Mouse (Mus musculus) neural tube, embryonic 12.5 days (tissue): ENCODE data around the gene Gm20388. TPM values are rescaled to one million over a fixed set of nuclear protein-coding genes. Genes with fewer than 3 reads are reported as not detected.

Experiments
- ATAC-seq: fragments of 200-750 bp; cut with Nextera tagmentation; 2 replicates; pipeline ENCODE4 v1.8.0; 2017; ENCODE audit warnings: low read depth, mild to moderate bottlenecking, moderate TSS enrichment, moderate library complexity; ENCODE audit not compliant: low FRiP score
- H3K27ac ChIP-seq: fragments of 300-500 bp; sonication (generic); 2 replicates; pipeline ENCODE4 v1.5.1; 2016
- H3K27me3 ChIP-seq: fragments of 300-500 bp; sonication (generic); replicated peaks from 2 replicates; pipeline ENCODE4 v1.6.1; 2016; ENCODE audit warnings: mild to moderate bottlenecking
- H3K36me3 ChIP-seq: fragments of 300-500 bp; sonication (generic); 2 replicates; pipeline ENCODE4 v1.6.1; 2016; ENCODE audit warnings: mild to moderate bottlenecking
- H3K4me1 ChIP-seq: fragments of 300-500 bp; sonication (generic); 2 replicates; pipeline ENCODE4 v1.6.1; 2016
- H3K4me2 ChIP-seq: fragments of 300-500 bp; sonication (generic); replicated peaks from 2 replicates; pipeline ENCODE4 v1.6.1; 2016; ENCODE audit warnings: mild to moderate bottlenecking
- H3K4me3 ChIP-seq: fragments of 300-500 bp; sonication (generic); 2 replicates; pipeline ENCODE4 v1.5.1; 2016
- H3K9ac ChIP-seq: fragments of 300-500 bp; sonication (generic); 2 replicates; pipeline ENCODE4 v1.6.1; 2016; ENCODE audit warnings: mild to moderate bottlenecking
- H3K9me3 ChIP-seq: fragments of 300-500 bp; sonication (generic); 2 replicates; pipeline ENCODE4 v1.6.1; 2016; ENCODE audit warnings: mild to moderate bottlenecking
- WGBS: fragments of 180-500 bp; shearing (Covaris S2); methylation state at CpG from one replicate; pipeline ENCODE4 v1.1.7; 2016; 5-methylcytosine and 5-hydroxymethylcytosine counted together
- polyA plus RNA-seq: library from polyadenylated mRNA; unstranded; fragments of >200 nt; fragmentation: Nextera tagmentation; extraction: Ambion mirVana; gene quantifications from 2 replicates; pipeline ENCODE4 v1.2.1, GENCODE M21; 2016

Gm20388 gene
- polyA plus RNA-seq, 1 experiment from 2014 or later, result not detected

DNA sequence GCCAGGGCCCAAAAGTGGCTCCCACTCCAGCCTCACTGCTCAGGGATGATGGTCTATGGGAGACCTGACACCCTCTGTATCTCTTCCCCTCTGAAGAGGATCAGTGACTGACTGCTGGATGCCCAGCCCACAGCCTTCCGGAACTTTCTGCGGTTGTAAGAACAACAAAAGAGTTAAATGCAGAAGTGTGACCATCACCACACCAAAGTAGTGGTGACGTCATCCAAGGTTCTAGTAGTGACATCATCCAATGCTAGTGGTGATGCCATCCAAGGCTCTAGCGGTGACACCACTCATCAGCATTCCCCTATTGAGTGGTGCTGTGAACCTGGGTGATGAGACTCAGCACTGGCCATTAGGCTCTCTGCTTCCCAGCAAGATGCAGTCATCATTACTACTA is 978.5 kb downstream of the Gm20388 start:
- H3K9ac ChIP-seq, result no peak overlapping the region
- no peak overlapping the region for H3K4me3 ChIP-seq
- H3K27ac ChIP-seq, result no peak overlapping the region
- ATAC-seq, result no peak
- H3K9me3 ChIP-seq, result no peaks in the 10 kb centered on the region
- H3K27me3 ChIP-seq, result peaks cover 92% of the 10 kb centered on the region
- no peak overlapping the region for H3K4me2 ChIP-seq
- H3K36me3 ChIP-seq, result no peaks in the 10 kb centered on the region
- whole genome bisulfite sequencing, result 88% methylated on average over 4 of the region's 4 CpGs
- peaks cover 7% of the 10 kb centered on the region for H3K4me1 ChIP-seq

DNA sequence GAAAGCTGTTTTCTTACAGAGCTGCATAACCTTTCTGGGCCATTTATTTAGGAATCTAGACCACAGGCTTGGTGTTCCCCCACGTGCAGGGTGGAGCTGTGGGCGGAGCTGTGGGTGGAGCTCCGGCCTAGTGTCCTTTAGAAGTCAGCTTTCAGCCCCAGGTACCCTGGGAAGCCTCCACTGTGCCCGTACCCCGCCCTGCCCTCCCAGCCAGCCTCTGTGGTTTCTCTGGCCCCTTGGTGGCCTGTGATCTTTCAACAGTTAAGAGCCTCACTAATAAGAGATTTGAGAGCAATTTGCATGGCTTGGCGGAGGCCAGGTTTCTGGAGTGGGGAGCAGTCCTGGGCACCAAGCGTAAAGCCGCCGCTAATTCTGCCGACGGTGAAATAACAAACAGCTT is 979.4 kb downstream of the Gm20388 start:
- Histone ChIP-seq H3K4me1 (peaks cover 8% of the 10 kb centered on the region), H3K4me2 (peak overlapping the region; percentile 38), H3K9me3 (no peaks in the 10 kb centered on the region), H3K27me3 (peaks cover 93% of the 10 kb centered on the region), H3K36me3 (no peaks in the 10 kb centered on the region), H3K4me3 (no peak overlapping the region), H3K9ac (no peak overlapping the region), H3K27ac (no peak overlapping the region)
- ATAC-seq, result no peak
- 3% methylated on average over 11 of the region's 11 CpGs for WGBS

DNA sequence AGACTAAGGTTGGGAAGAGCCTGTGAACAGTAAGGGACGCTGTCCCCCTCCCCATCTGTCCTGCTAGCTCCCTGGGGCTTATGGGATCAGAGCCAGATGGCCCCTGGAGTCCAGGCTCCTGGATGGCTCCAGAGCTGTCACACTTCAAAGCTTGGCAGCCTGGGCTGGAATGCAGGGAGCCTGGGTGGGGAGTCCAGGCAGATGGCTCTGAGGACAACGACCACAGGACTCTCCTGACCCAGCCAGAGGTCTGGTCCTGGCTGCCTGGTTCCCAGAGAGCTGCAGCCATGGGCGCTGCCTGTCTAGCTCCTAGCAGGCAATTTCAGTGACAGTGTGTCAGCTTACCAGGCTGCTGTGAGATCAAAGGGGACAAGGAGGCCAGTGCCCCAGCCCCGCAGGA is 984.4 kb downstream of the Gm20388 start:
- Histone ChIP-seq H3K36me3 (no peaks in the 10 kb centered on the region), H3K4me3 (no peak overlapping the region), H3K9me3 (no peaks in the 10 kb centered on the region), H3K27me3 (peaks cover 73% of the 10 kb centered on the region), H3K27ac (no peak overlapping the region), H3K4me2 (no peak overlapping the region), H3K4me1 (peaks cover 14% of the 10 kb centered on the region), H3K9ac (no peak overlapping the region)
- ATAC-seq, result no peak
- WGBS, result 1% methylated on average over 4 of the region's 4 CpGs

DNA sequence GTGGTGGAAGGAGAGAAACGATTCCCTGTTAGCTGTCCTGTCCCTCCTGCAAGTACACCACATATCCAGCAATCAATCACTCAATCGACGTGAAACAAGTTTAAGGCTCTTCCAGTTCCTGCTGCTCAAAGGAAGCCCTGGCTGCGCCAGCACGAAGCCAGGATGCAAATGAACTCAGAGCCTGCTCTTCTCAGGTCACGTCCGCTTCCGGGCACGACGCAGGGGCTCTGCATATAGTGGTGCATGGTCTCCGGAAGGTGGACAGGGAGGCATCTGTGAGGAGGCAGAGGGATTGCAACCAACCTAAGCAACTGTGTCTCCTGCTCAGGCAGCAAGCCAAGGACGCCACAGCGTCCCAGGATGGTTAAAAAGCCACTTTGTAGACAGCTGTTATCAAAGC is 985.0 kb downstream of the Gm20388 start:
- ATAC-seq, result no peak
- H3K36me3 ChIP-seq, result no peaks in the 10 kb centered on the region
- H3K4me2 ChIP-seq, result peak overlapping the region; percentile 48
- no peak overlapping the region for H3K27ac ChIP-seq
- H3K9me3 ChIP-seq, result no peaks in the 10 kb centered on the region
- H3K4me3 ChIP-seq, result 0 out of 2 replicates have a peak overlapping the region, but pooled peaks have one; percentile 5
- WGBS, result 2% methylated on average over 13 of the region's 13 CpGs
- H3K4me1 ChIP-seq, result peaks cover 14% of the 10 kb centered on the region
- no peak overlapping the region for H3K9ac ChIP-seq
- H3K27me3 ChIP-seq, result peaks cover 70% of the 10 kb centered on the region

DNA sequence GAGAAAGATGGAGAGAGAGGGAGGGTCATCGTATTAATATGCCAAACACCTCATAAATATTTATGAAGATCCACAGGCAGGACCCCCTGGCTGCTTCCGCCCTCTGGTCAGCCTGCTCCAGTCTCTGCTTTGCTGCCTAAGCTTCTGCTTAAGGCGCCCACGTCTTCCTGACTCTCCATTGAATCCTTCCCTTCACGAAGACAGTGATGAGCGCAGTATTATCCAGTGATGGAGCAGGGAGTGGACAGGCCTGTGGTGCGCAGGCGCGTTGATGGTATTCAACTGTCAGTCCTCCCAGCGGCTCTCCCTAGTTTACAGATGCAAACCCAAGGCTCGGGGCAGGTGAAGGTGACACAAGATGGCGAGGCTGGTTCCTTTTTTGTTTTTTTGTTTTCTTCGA is 985.6 kb downstream of the Gm20388 start:
- Histone ChIP-seq H3K27ac (no peak overlapping the region), H3K4me3 (no peak overlapping the region), H3K36me3 (no peaks in the 10 kb centered on the region), H3K9ac (no peak overlapping the region), H3K4me2 (peak overlapping the region; percentile 48), H3K4me1 (peaks cover 14% of the 10 kb centered on the region), H3K27me3 (peaks cover 68% of the 10 kb centered on the region), H3K9me3 (no peaks in the 10 kb centered on the region)
- ATAC-seq, result no peak
- 33% methylated on average over 13 of the region's 13 CpGs for WGBS

DNA sequence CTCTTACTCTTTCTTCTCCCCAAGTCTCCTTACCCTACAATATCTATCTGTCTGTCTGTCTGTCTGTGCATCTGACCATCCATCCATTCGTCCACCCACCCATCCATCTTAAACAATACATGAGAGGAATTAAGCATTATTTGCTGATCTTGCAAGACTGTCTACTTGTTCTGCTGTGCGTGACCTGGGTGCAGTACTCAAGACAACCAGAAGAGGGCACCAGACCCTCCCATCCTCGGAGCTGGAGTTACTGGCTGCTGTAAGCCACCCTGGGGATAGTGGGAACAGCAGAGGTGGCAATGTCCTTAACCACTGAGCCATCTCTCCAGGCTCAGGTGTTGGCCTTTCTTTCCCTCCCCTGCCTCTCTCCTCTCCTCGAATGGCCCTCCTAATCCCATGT is 987.4 kb downstream of the Gm20388 start:
- Histone ChIP-seq H3K27ac (no peak overlapping the region), H3K27me3 (peaks cover 60% of the 10 kb centered on the region), H3K4me3 (no peak overlapping the region), H3K36me3 (no peaks in the 10 kb centered on the region), H3K9me3 (no peaks in the 10 kb centered on the region), H3K9ac (no peak overlapping the region), H3K4me1 (peaks cover 22% of the 10 kb centered on the region), H3K4me2 (no peak overlapping the region)
- 58% methylated on average over 4 of the region's 4 CpGs for WGBS
- ATAC-seq, result no peak

DNA sequence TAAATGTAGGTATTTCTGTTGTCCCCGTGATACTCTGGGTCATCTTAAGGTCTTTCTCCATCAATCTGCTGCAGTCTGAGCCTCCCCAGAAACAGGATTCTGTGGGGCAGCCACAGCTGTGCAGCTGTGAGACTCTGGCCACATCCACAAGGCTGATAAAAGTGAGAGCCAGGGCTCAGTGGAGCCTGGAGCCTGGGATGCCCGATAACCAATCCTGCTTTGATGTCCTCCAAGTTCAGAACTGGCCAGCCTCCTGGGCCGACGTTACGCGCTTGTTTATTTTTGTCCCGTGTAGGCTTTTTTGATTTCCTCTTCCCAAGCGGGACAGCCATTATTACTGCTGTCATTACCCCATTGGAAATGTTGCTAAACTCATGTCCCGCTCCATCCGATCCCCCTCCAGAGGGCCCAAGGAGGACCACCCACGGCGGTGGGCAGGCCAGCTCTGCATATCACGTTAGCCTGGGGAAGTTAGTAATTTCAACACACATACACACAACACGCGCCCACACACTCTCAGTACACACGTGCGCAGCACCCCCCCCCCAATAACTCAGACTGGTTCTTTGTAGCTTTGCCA is 988.3 kb downstream of the Gm20388 start:
- Histone ChIP-seq H3K36me3 (no peaks in the 10 kb centered on the region), H3K4me3 (no peak overlapping the region), H3K4me1 (peaks cover 22% of the 10 kb centered on the region), H3K9ac (no peak overlapping the region), H3K4me2 (no peak overlapping the region), H3K27me3 (peaks cover 54% of the 10 kb centered on the region), H3K27ac (no peak overlapping the region), H3K9me3 (no peaks in the 10 kb centered on the region)
- no peak for ATAC-seq
- 64% methylated on average over 17 of the region's 17 CpGs for WGBS

DNA sequence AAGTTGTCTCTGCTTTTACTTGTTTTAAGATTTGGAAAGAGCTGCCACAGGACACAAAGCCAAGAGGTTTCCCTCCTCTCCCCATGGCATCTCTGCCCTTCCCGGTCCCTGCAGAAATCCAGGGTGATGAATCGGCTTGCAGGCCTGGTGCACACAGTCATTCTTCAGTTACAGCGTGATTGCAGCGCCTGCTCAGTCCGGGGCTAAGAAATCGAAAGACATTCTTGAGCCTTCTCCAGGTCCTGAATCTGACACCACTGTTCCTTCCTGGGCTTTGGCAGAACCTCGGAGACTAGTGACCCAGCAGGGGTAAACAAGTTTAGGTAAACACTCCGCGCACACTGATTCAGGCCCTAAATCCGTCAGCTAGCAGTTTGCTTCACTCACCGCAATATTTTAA is 991.7 kb downstream of the Gm20388 start:
- Histone ChIP-seq H3K9ac (no peak overlapping the region), H3K36me3 (no peaks in the 10 kb centered on the region), H3K27ac (no peak overlapping the region), H3K4me1 (peaks cover 9% of the 10 kb centered on the region; the same call in 1 of the 2 replicates), H3K4me2 (no peak overlapping the region), H3K4me3 (no peak overlapping the region), H3K27me3 (peaks cover 21% of the 10 kb centered on the region; the same call in 1 of the 2 replicates), H3K9me3 (no peaks in the 10 kb centered on the region)
- 45% methylated on average over 11 of the region's 11 CpGs for WGBS
- ATAC-seq, result no peak

DNA sequence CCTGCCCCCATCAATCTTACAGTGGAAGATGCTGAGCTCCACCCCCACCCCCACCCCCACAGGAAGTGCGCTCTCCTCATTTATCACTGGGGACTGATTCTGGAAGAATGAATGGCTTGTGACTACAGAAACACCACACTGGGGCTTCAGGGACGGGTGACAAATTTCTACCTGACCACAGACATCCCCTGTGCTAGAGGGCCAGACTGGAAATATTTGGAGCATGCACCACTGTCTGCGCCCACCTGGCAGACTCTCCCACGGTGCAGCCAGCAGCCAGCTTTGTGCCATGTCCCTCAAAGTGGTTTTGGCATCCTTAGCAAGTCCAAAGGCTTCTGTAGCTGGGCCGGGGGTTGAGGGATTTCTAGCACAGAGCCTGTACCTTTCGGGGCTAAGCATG is 997.0 kb downstream of the Gm20388 start:
- ATAC-seq, result no peak
- Histone ChIP-seq H3K9ac (no peak overlapping the region), H3K9me3 (no peaks in the 10 kb centered on the region)

DNA sequence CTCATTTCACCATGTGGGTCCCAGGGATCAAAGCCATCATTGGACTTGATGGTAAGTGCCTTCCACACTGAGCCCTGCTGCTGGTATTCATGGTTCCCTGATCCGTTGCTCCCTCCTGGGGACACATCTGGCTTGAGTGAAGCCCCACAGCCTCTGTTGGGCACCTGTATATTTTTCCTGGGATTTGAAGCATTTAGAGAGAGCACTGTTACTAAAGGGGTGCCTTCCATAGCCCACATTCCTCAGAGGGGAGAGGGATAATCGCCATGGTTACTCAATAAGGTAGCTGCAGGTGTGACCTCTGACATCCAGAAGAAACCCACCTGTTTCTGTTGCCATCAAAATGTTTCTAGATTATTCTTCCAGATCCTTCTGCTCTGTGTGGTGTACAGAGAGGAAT is 1000.3 kb downstream of the Gm20388 start:
- H3K36me3 ChIP-seq, result no peaks in the 10 kb centered on the region
- ATAC-seq, result no peak
- no peaks in the 10 kb centered on the region for H3K9me3 ChIP-seq
- 76% methylated on average over 2 of the region's 2 CpGs for WGBS
- H3K4me3 ChIP-seq, result no peak overlapping the region
- no peak overlapping the region for H3K4me2 ChIP-seq
- no peak overlapping the region for H3K9ac ChIP-seq
- H3K27me3 ChIP-seq, result no peaks in the 10 kb centered on the region
- no peak overlapping the region for H3K27ac ChIP-seq
- H3K4me1 ChIP-seq, result peaks cover 7% of the 10 kb centered on the region; the same call in 1 of the 2 replicates

More for the DNA sequence above, 997.0 kb downstream of the Gm20388 start:
- 0 out of 2 replicates have a peak, but pooled peaks cover 4% of the 10 kb centered on the region for H3K27me3 ChIP-seq
- no peak overlapping the region for H3K4me3 ChIP-seq
- H3K4me2 ChIP-seq, result no peak overlapping the region
- no peak overlapping the region for H3K27ac ChIP-seq
- H3K36me3 ChIP-seq, result no peaks in the 10 kb centered on the region
- H3K4me1 ChIP-seq, result peaks cover 7% of the 10 kb centered on the region; the same call in 1 of the 2 replicates
- 56% methylated on average over 6 of the region's 6 CpGs for WGBS

DNA sequence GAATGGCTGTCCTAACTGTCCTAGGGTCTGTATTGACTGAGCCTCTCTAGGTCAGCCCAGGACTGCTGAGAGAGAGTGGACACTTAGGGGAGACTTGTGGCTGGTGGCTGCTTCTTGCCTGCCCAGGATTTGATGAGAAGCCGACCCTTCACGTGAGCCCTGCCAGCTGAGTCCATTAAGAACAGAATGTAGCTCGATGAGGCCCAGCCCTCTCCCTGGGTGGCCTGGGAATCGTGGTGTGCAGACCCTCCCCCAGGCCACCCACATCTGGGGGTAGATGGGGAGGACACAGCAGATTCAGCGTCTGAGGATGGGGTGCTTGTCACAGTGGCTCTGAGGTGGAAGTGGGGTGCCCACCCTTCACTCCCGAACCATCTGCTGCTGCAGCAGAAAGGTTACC is 1001.8 kb downstream of the Gm20388 start:
- H3K4me2 ChIP-seq, result no peak overlapping the region
- 22% methylated on average over 6 of the region's 6 CpGs for WGBS
- no peak overlapping the region for H3K4me3 ChIP-seq
- H3K27me3 ChIP-seq, result no peaks in the 10 kb centered on the region
- ATAC-seq, result no peak
- no peak overlapping the region for H3K27ac ChIP-seq
- peaks cover 5% of the 10 kb centered on the region; the same call in 1 of the 2 replicates for H3K4me1 ChIP-seq
- no peaks in the 10 kb centered on the region for H3K36me3 ChIP-seq
- no peak overlapping the region for H3K9ac ChIP-seq
- no peaks in the 10 kb centered on the region for H3K9me3 ChIP-seq

DNA sequence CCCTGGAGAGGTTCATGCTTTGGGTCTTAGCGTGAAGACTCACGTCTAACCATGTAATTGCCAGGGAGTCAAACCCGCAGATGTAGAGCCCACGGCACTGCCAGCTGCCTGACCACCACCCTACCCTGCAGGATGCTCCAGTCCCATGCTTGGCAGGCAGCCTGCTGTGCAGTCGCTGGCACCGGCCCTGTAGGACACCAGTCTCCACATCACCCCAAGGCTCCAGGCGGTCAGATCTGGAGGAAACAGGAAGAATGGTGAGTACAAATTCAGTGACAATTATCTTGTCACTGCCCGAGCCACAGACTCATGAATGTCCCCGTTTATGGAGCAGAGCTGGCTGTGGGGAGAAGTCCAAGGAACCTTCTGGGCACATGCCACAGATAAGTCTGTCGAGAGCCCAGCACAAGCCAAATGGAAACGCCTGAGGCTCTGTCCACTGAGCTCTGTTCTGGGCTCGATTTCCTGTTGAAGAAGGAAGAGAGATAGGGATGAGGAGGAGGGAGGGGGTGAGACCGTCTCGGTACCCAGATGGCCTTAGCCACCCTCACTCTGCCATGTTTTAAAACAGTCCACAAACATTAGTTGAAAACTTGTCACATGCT is 1006.3 kb downstream of the Gm20388 start:
- Histone ChIP-seq H3K27ac (no peak overlapping the region), H3K4me1 (no peaks in the 10 kb centered on the region), H3K9me3 (no peaks in the 10 kb centered on the region), H3K4me3 (no peak overlapping the region), H3K4me2 (no peak overlapping the region), H3K27me3 (no peaks in the 10 kb centered on the region), H3K9ac (no peak overlapping the region), H3K36me3 (no peaks in the 10 kb centered on the region)
- WGBS, result 74% methylated on average over 14 of the region's 14 CpGs
- ATAC-seq, result no peak

DNA sequence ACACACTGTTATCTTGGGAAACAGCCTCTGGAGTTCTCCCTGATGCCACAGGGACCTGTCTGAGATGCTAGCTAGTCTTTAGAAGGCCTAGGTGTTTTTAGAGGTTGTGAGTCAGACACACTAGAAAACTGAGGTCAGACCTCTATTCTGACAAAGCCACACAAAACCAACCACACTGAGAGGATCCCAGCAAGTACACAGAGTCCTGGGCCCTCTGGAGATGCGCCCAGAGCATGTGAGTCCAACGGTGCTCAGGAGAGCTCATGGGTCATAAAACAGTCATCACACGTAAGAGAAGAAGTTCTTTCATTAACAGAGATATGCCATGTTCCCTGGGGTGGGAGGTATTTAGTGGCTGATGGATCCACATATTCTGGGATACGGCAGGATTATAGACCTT is 1009.9 kb downstream of the Gm20388 start:
- Histone ChIP-seq H3K4me3 (no peak overlapping the region), H3K27me3 (no peaks in the 10 kb centered on the region), H3K4me1 (no peaks in the 10 kb centered on the region), H3K9me3 (peaks cover 4% of the 10 kb centered on the region; the same call in 1 of the 2 replicates), H3K9ac (no peak overlapping the region), H3K27ac (no peak overlapping the region), H3K4me2 (no peak overlapping the region), H3K36me3 (no peaks in the 10 kb centered on the region)
- 83% methylated on average over 4 of the region's 4 CpGs for WGBS
- ATAC-seq, result no peak
